Comparison of ENCODE assay signal across 11 mouse cellular contexts in the genomic region with DNA sequence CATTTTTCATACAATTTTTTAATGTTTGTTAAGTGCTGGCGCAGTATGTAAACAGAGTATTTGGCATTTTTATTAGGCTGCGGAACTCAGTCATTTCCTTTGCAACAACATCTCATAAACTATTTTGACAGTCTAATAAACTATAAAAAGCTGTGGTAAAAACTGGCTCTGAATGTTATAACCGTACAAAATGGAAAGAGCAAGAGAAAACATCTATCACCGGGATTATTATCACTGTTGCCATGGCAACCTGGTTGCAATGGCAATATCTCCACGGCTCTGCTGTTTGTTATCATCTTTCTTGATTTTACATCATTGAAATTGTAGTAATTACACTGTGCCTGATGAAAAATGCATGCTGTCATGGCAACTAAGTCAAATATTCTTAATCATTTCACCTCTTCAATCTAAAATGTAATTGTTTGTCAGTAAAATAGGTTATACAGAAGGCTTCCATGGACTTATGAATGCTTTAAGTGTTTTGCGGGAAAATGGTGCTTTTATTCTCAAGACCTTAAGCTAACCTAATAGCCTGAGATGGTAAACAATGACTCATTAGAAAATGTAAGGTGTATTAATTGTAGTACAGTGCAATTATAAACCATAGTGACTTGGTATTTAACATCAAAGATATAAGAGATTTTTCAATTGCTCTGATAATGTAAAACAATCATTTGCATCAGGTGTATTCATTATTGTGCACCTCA.
DNase-seq lines count a peak whose midpoint lies in the region; ATAC-seq and TF ChIP-seq lines count a peak whose summit lies in the region.
"Had no signal": no experiment of that assay in that cellular context is flagged by ENCODE, and none has a peak within 500 bp of the region (broad histone marks: within the 10 kb centered on the region; RNA-seq: fewer than 3 reads in every experiment).

No protein-coding gene starts in this region.

- DNase-seq in limb, embryonic 11.5 days (ENCODE audit: low spot score), result no peak
- DNase-seq in limb, embryonic 10.5 days (ENCODE audit: low spot score), result no peak
- DNase-seq in midbrain, postnatal 0 days (ENCODE audit: low spot score), result peak; percentile 82
- no peak for DNase-seq in urinary bladder, postnatal 14 days (ENCODE audit: low spot score)
- DNase-seq in left cerebral cortex, adult 2 months (ENCODE audit: extremely low spot score in 1 of 2, low spot score in 2 of 2), result no peak
- DNase-seq: adrenal gland, postnatal 10 days; cerebellum, postnatal 36 days; gastrocnemius, adult 2 months had no signal

- H3K9me3 ChIP-seq in limb, embryonic 11.5 days (ENCODE audit: control insufficient read depth, low read length), result no peaks in the 10 kb centered on the region
- H3K9me3 ChIP-seq in limb, embryonic 10.5 days (replicated peaks), result no peaks in the 10 kb centered on the region
- no peaks in the 10 kb centered on the region for H3K9me3 ChIP-seq in forebrain, embryonic 12.5 days
- H3K9me3 ChIP-seq in hindbrain, embryonic 13.5 days, result no peaks in the 10 kb centered on the region
- H3K9me3 ChIP-seq in midbrain, postnatal 0 days (ENCODE audit: low read length), result no peaks in the 10 kb centered on the region

- ATAC-seq in limb, embryonic 11.5 days (ENCODE audit: insufficient number of reproducible peaks, low FRiP score, low TSS enrichment, low read depth), result peak; percentile 73; the same call in 1 of the 2 replicates
- ATAC-seq in forebrain, embryonic 12.5 days (ENCODE audit: low FRiP score), result peak; percentile 36; the same call in 1 of the 2 replicates
- ATAC-seq in hindbrain, embryonic 13.5 days (ENCODE audit: low FRiP score), result peak; percentile 79
- peak; percentile 72 for ATAC-seq in midbrain, postnatal 0 days (ENCODE audit: low FRiP score)
- ATAC-seq: lung, postnatal 0 days had no signal

- no peak for TF ChIP-seq CTCF in midbrain, postnatal 0 days (IDR thresholded peaks at IDR 0.05)
- TF ChIP-seq CTCF in left cerebral cortex, adult 2 months (IDR thresholded peaks at IDR 0.05), result no peak

- no peak overlapping the region for H3K4me3 ChIP-seq in limb, embryonic 11.5 days (ENCODE audit: low read depth, low read length)
- no peak overlapping the region for H3K4me3 ChIP-seq in limb, embryonic 10.5 days
- H3K4me3 ChIP-seq in forebrain, embryonic 12.5 days (replicated peaks), result no peak overlapping the region
- no peak overlapping the region for H3K4me3 ChIP-seq in hindbrain, embryonic 13.5 days
- H3K4me3 ChIP-seq in midbrain, postnatal 0 days (ENCODE audit: low read depth, low read length), result no peak overlapping the region
- H3K4me3 ChIP-seq in left cerebral cortex, adult 2 months, result no peak overlapping the region
- H3K4me3 ChIP-seq: gastrocnemius, adult 2 months had no signal

- H3K4me1 ChIP-seq in limb, embryonic 11.5 days (ENCODE audit: control insufficient read depth, insufficient read depth, low read length), result no peaks in the 10 kb centered on the region
- H3K4me1 ChIP-seq in limb, embryonic 10.5 days, result no peaks in the 10 kb centered on the region
- H3K4me1 ChIP-seq in forebrain, embryonic 12.5 days, result no peaks in the 10 kb centered on the region
- peaks cover 2% of the 10 kb centered on the region; the same call in 1 of the 2 replicates for H3K4me1 ChIP-seq in hindbrain, embryonic 13.5 days (replicated peaks)
- no peaks in the 10 kb centered on the region for H3K4me1 ChIP-seq in midbrain, postnatal 0 days (ENCODE audit: insufficient read depth, low read length)

- H3K9ac ChIP-seq in limb, embryonic 11.5 days (ENCODE audit: low read length), result no peak overlapping the region
- no peak overlapping the region for H3K9ac ChIP-seq in forebrain, embryonic 12.5 days
- no peak overlapping the region for H3K9ac ChIP-seq in hindbrain, embryonic 13.5 days
- no peak overlapping the region for H3K9ac ChIP-seq in midbrain, postnatal 0 days (replicated peaks; ENCODE audit: low read length, poor library complexity, severe bottlenecking)

- no peaks in the 10 kb centered on the region for H3K36me3 ChIP-seq in limb, embryonic 11.5 days (ENCODE audit: control insufficient read depth, insufficient read depth, low read length)
- H3K36me3 ChIP-seq in limb, embryonic 10.5 days, result no peaks in the 10 kb centered on the region
- H3K36me3 ChIP-seq in forebrain, embryonic 12.5 days (replicated peaks), result no peaks in the 10 kb centered on the region
- H3K36me3 ChIP-seq in hindbrain, embryonic 13.5 days, result no peaks in the 10 kb centered on the region
- no peaks in the 10 kb centered on the region for H3K36me3 ChIP-seq in midbrain, postnatal 0 days (ENCODE audit: insufficient read depth, low read length)

- WGBS in limb, embryonic 11.5 days, result 72% methylated on average over 6 of the region's 6 CpGs
- 85% methylated on average over 6 of the region's 6 CpGs for WGBS in limb, embryonic 10.5 days
- WGBS in forebrain, embryonic 12.5 days, result 67% methylated on average over 6 of the region's 6 CpGs
- WGBS in hindbrain, embryonic 13.5 days, result 47% methylated on average over 6 of the region's 6 CpGs
- WGBS in midbrain, postnatal 0 days, result 40% methylated on average over 6 of the region's 6 CpGs

- H3K27ac ChIP-seq in limb, embryonic 11.5 days (replicated peaks; ENCODE audit: low read depth, low read length), result no peak overlapping the region
- no peak overlapping the region for H3K27ac ChIP-seq in limb, embryonic 10.5 days
- no peak overlapping the region for H3K27ac ChIP-seq in forebrain, embryonic 12.5 days
- H3K27ac ChIP-seq in hindbrain, embryonic 13.5 days, result no peak overlapping the region
- H3K27ac ChIP-seq in midbrain, postnatal 0 days (ENCODE audit: low read depth, low read length), result no peak overlapping the region; the same call in 1 of the 2 replicates
- H3K27ac ChIP-seq in left cerebral cortex, adult 2 months, result no peak overlapping the region
- H3K27ac ChIP-seq: gastrocnemius, adult 2 months had no signal

- no peak overlapping the region for H3K4me2 ChIP-seq in limb, embryonic 11.5 days (ENCODE audit: low read depth, severe bottlenecking)
- no peak overlapping the region for H3K4me2 ChIP-seq in forebrain, embryonic 12.5 days
- no peak overlapping the region for H3K4me2 ChIP-seq in hindbrain, embryonic 13.5 days
- no peak overlapping the region for H3K4me2 ChIP-seq in midbrain, postnatal 0 days (ENCODE audit: low read depth, low read length, poor library complexity, severe bottlenecking)

- intact Hi-C loops in left cerebral cortex, adult 2 months (cut with DNase I), result no loop called here

- no peaks in the 10 kb centered on the region for H3K27me3 ChIP-seq in limb, embryonic 11.5 days (ENCODE audit: control insufficient read depth, insufficient read depth, low read length)
- H3K27me3 ChIP-seq in limb, embryonic 10.5 days (ENCODE audit: low read depth, poor library complexity, severe bottlenecking), result no peaks in the 10 kb centered on the region
- H3K27me3 ChIP-seq in forebrain, embryonic 12.5 days, result no peaks in the 10 kb centered on the region
- no peaks in the 10 kb centered on the region for H3K27me3 ChIP-seq in hindbrain, embryonic 13.5 days
- no peaks in the 10 kb centered on the region for H3K27me3 ChIP-seq in midbrain, postnatal 0 days (ENCODE audit: insufficient read depth, low read length)
